Mouse (Mus musculus) C2C12 (cell line): ENCODE data around the gene Eefsec. TPM values are rescaled to one million over a fixed set of nuclear protein-coding genes. Genes with fewer than 3 reads are reported as not detected.

Source experiments
- H3K27me3 ChIP-seq: one replicate; pipeline ENCODE4 v1.6.1; 2011; ENCODE audit not compliant: control insufficient read depth, insufficient read depth, insufficient read length
- H3K36me3 ChIP-seq: one replicate; pipeline ENCODE4 v1.6.1; 2011; ENCODE audit not compliant: control insufficient read depth, insufficient read depth
- H3K4me3 ChIP-seq: one replicate; pipeline ENCODE4 v1.5.1; 2011; ENCODE audit warnings: mild to moderate bottlenecking, control low read depth; ENCODE audit not compliant: poor library complexity, insufficient read depth, severe bottlenecking
- H3K79me2 ChIP-seq: one replicate; pipeline ENCODE4 v1.6.1; 2011; ENCODE audit not compliant: control insufficient read depth, insufficient read depth
- H3K79me3 ChIP-seq: one replicate; pipeline ENCODE4 v1.6.1; 2011; ENCODE audit warnings: low read depth, control low read depth
- H3ac ChIP-seq: one replicate; pipeline ENCODE3; 2011; ENCODE audit warnings: low read depth; ENCODE audit not compliant: control insufficient read depth, insufficient read length
- CEBPB ChIP-seq: IDR thresholded peaks from one replicate; pipeline ENCODE4 v1.6.1; 2011; ENCODE audit warnings: low read depth, mild to moderate bottlenecking, control low read depth, moderate library complexity
- CTCF ChIP-seq: IDR thresholded peaks from one replicate; pipeline ENCODE4 v1.5.1; 2011; ENCODE audit not compliant: control insufficient read depth, insufficient read depth, insufficient read length
- FOSL1 ChIP-seq: IDR thresholded peaks from one replicate; pipeline ENCODE4 v1.8.0; 2011; ENCODE audit warnings: mild to moderate bottlenecking, low read length; ENCODE audit not compliant: poor library complexity, insufficient read depth, severe bottlenecking
- MAX ChIP-seq: IDR thresholded peaks from one replicate; pipeline ENCODE4 v1.6.1; 2011; ENCODE audit warnings: mild to moderate bottlenecking, control low read depth
- MYOD1 ChIP-seq: IDR thresholded peaks from one replicate; pipeline ENCODE4 v1.6.1; 2011; ENCODE audit warnings: low read depth; ENCODE audit not compliant: control insufficient read depth, insufficient read length
- MYOG ChIP-seq: IDR thresholded peaks from one replicate; pipeline ENCODE4 v1.6.1; 2011; ENCODE audit not compliant: control insufficient read depth, insufficient read length; ENCODE audit errors: extremely low read depth
- USF1 ChIP-seq: IDR thresholded peaks from one replicate; pipeline ENCODE4 v1.6.1; 2011; ENCODE audit warnings: low read depth, mild to moderate bottlenecking, control low read depth, moderate library complexity
- polyA plus RNA-seq: library from polyadenylated mRNA; unstranded; fragments of >200 nt; fragmentation: generic; extraction: Trizol; gene quantifications from one replicate; pipeline ENCODE4 v1.2.1, GENCODE M21; 2012; ENCODE audit warnings: missing spikeins

The Eefsec gene
- polyA plus RNA-seq, 1 experiment: 19.5 TPM

GRCm38 (mm10) chr6:88343485-88344450 is 102.6 kb downstream of the Eefsec start:
- H3K27me3 ChIP-seq: no peaks in the 10 kb centered on the region
- no peaks in the 10 kb centered on the region for H3K79me2 ChIP-seq
- H3K36me3 ChIP-seq: no peaks in the 10 kb centered on the region
- H3ac ChIP-seq: no peak overlapping the region
- H3K79me3 ChIP-seq: no peaks in the 10 kb centered on the region
- no peak for TF ChIP-seq USF1
- TF ChIP-seq FOSL1: no peak
- no peak for TF ChIP-seq MYOD1
- no peak for TF ChIP-seq CEBPB
- TF ChIP-seq CTCF: no peak
- no peak for TF ChIP-seq MAX
- H3K4me3 ChIP-seq: no peak overlapping the region

GRCm38 (mm10) chr6:88342965-88343364 is 103.4 kb downstream of the Eefsec start:
- H3K4me3 ChIP-seq: no peak overlapping the region
- no peaks in the 10 kb centered on the region for H3K79me2 ChIP-seq
- H3K36me3 ChIP-seq: no peaks in the 10 kb centered on the region
- H3K79me3 ChIP-seq: no peaks in the 10 kb centered on the region
- no peaks in the 10 kb centered on the region for H3K27me3 ChIP-seq
- H3ac ChIP-seq: no peak overlapping the region
- TF ChIP-seq MYOD1: no peak
- no peak for TF ChIP-seq FOSL1

DNA sequence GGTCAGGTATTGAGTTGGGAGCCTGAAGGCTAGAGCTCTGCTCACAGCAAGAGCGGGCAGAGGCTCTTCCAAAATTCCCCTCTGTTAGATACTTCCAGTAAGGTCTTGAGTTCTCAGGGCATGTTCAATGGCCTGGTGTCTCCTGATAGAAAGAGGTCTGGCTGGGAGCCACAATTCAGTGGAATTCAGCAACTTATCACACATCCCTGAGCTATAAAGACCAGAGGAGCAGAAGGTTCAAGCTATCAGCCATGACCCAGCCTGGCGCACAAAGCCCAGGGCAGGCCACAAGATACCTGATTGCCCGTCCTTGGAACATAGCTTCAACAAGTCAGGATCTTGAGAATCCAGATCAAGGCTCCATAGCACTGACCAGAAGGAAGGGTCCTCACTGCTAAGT is 105.2 kb downstream of the Eefsec start:
- H3K4me3 ChIP-seq: no peak overlapping the region
- no peaks in the 10 kb centered on the region for H3K27me3 ChIP-seq
- no peak for TF ChIP-seq MYOD1
- TF ChIP-seq FOSL1: no peak
- TF ChIP-seq CEBPB: no peak
- TF ChIP-seq MAX: no peak
- no peak for TF ChIP-seq USF1
- no peak for TF ChIP-seq MYOG
- TF ChIP-seq CTCF: no peak
- H3K36me3 ChIP-seq: no peaks in the 10 kb centered on the region
- no peaks in the 10 kb centered on the region for H3K79me2 ChIP-seq
- no peak overlapping the region for H3ac ChIP-seq
- H3K79me3 ChIP-seq: no peaks in the 10 kb centered on the region

- Histone ChIP-seq H3ac (no peak overlapping the region), H3K79me3 (no peaks in the 10 kb centered on the region), H3K36me3 (no peaks in the 10 kb centered on the region), H3K4me3 (no peak overlapping the region), H3K27me3 (no peaks in the 10 kb centered on the region), H3K79me2 (no peaks in the 10 kb centered on the region)
- no peak for TF ChIP-seq MYOD1
- no peak for TF ChIP-seq MYOG
- TF ChIP-seq CTCF: no peak
- no peak for TF ChIP-seq CEBPB
- TF ChIP-seq USF1: no peak
- TF ChIP-seq FOSL1: no peak
- no peak for TF ChIP-seq MAX
These were observed 105.6 kb downstream of the Eefsec start for GRCm38 (mm10) chr6:88340761-88341160.

DNA sequence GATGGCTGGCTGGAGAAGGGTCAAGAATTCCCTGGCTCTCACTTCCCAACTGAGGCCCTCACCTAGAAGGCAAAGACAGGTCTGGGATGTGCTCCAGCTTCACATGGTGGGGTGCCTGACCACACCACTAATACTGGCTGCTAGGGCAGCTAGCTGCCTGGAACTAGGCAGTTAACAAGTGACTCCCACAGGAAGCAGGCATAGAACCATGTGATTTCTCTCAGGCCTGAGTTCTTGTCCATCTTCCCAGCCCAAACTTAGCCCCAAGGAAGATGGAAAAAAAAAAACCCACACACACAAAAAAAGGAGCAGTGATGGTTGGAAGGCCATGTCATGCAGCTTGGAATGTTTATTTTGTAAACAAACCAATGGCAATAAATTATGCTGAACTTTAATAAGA is 117.0 kb downstream of the Eefsec start:
- Histone ChIP-seq H3K27me3 (no peaks in the 10 kb centered on the region), H3K79me3 (no peaks in the 10 kb centered on the region), H3K36me3 (no peaks in the 10 kb centered on the region), H3ac (no peak overlapping the region), H3K4me3 (no peak overlapping the region), H3K79me2 (no peaks in the 10 kb centered on the region)
- no peak for TF ChIP-seq CTCF
- no peak for TF ChIP-seq MAX
- TF ChIP-seq MYOG: no peak
- TF ChIP-seq CEBPB: no peak
- no peak for TF ChIP-seq FOSL1
- TF ChIP-seq MYOD1: no peak
- no peak for TF ChIP-seq USF1

- TF ChIP-seq MAX (no peak), FOSL1 (no peak), CEBPB (no peak), CTCF (no peak), USF1 (no peak), MYOG (no peak), MYOD1 (no peak)
- H3K27me3 ChIP-seq: no peaks in the 10 kb centered on the region
These were observed 124.5 kb downstream of the Eefsec start for GRCm38 (mm10) chr6:88321879-88322278.

More at GRCm38 (mm10) chr6:88321879-88322278, 124.5 kb downstream of the Eefsec start:
- Histone ChIP-seq H3ac (no peak overlapping the region), H3K36me3 (no peaks in the 10 kb centered on the region), H3K4me3 (no peak overlapping the region), H3K79me2 (no peaks in the 10 kb centered on the region), H3K79me3 (no peaks in the 10 kb centered on the region)
